Mouse (Mus musculus): Measurements from ENCODE around the gene Mme.
A peak's percentile ranks its signal among the peaks of the same experiment; 100 is the strongest.

Mme gene

GRCm38 (mm10) chr3:63241099-63241587, at the start of gene Mme:
Gene Mme (plus strand): TSS chr3:63241537.
- no peak for DNase-seq (ENCODE audit: low spot score)

GRCm38 (mm10) chr3:63196565-63196964, 44.8 kb upstream of the Mme start:
- no peak for DNase-seq (ENCODE audit: low spot score)

GRCm38 (mm10) chr3:63198026-63198425, 43.3 kb upstream of the Mme start:
- DNase-seq (ENCODE audit: low spot score) = no peak

- DNase-seq (ENCODE audit: low spot score) = no peak
Observed at GRCm38 (mm10) chr3:63221867-63222591, 19.3 kb upstream of the Mme start.

GRCm38 (mm10) chr3:63223676-63224075, 17.7 kb upstream of the Mme start:
- no peak for DNase-seq (ENCODE audit: low spot score)

- no peak for DNase-seq (ENCODE audit: low spot score)
Observed at GRCm38 (mm10) chr3:63235957-63236356, 5.4 kb upstream of the Mme start.

GRCm38 (mm10) chr3:63243721-63244120, 2.4 kb downstream of the Mme start:
- no peak for DNase-seq (ENCODE audit: low spot score)

- DNase-seq (ENCODE audit: low spot score) = no peak
Observed at GRCm38 (mm10) chr3:63272091-63272490, 30.8 kb downstream of the Mme start.

GRCm38 (mm10) chr3:63294316-63294715, 53.0 kb downstream of the Mme start:
- DNase-seq (ENCODE audit: low spot score) = no peak

- no peak for DNase-seq (ENCODE audit: low spot score)
Observed at GRCm38 (mm10) chr3:63294791-63295190, 53.5 kb downstream of the Mme start.

- peak; percentile 26 for DNase-seq (ENCODE audit: low spot score)
Observed at GRCm38 (mm10) chr3:63295237-63295636, 53.9 kb downstream of the Mme start.

GRCm38 (mm10) chr3:63295657-63296231, 54.4 kb downstream of the Mme start:
- DNase-seq (ENCODE audit: low spot score) = peak; percentile 50

GRCm38 (mm10) chr3:63296411-63296810, 55.1 kb downstream of the Mme start:
- no peak for DNase-seq (ENCODE audit: low spot score)

- DNase-seq (ENCODE audit: low spot score) = peak; percentile 49
Observed at GRCm38 (mm10) chr3:63297787-63298186, 56.5 kb downstream of the Mme start.

- no peak for DNase-seq (ENCODE audit: low spot score)
Observed at GRCm38 (mm10) chr3:63315211-63315760, 73.9 kb downstream of the Mme start.

- DNase-seq (ENCODE audit: low spot score) = no peak
Observed at GRCm38 (mm10) chr3:63317496-63317895, 76.2 kb downstream of the Mme start.

- DNase-seq (ENCODE audit: low spot score) = no peak
Observed at GRCm38 (mm10) chr3:63325615-63326014, 84.3 kb downstream of the Mme start.

GRCm38 (mm10) chr3:63340110-63340509, 98.8 kb downstream of the Mme start:
- DNase-seq (ENCODE audit: low spot score) = no peak

GRCm38 (mm10) chr3:63340546-63340945, 99.2 kb downstream of the Mme start:
- no peak for DNase-seq (ENCODE audit: low spot score)

- DNase-seq (ENCODE audit: low spot score) = no peak
Observed at GRCm38 (mm10) chr3:63341481-63341880, 100.1 kb downstream of the Mme start.

- no peak for DNase-seq (ENCODE audit: low spot score)
Observed at GRCm38 (mm10) chr3:63344998-63345397, 103.7 kb downstream of the Mme start.

GRCm38 (mm10) chr3:63348893-63349426, 107.6 kb downstream of the Mme start:
- DNase-seq (ENCODE audit: low spot score) = no peak

GRCm38 (mm10) chr3:63350242-63350641, 108.9 kb downstream of the Mme start:
- no peak for DNase-seq (ENCODE audit: low spot score)
